Mouse (Mus musculus): Measurements from ENCODE around the gene Isx.

Isx gene

GRCm38 (mm10) chr8:74872940-74873339, at the start of gene Isx:
Gene Isx, plus strand, starts transcription at chr8:74873173.
- in situ Hi-C loops (cut with MboI, MseI): no loop called here

- in situ Hi-C loops (cut with MboI, MseI): no loop called here
These were observed 45.3 kb upstream of the Isx start for GRCm38 (mm10) chr8:74827689-74828088.

- in situ Hi-C loops (cut with MboI, MseI): no loop called here
These were observed 41.7 kb upstream of the Isx start for GRCm38 (mm10) chr8:74831322-74831721.

- in situ Hi-C loops (cut with MboI, MseI): no loop called here
These were observed 38.7 kb upstream of the Isx start for GRCm38 (mm10) chr8:74834246-74834645.

- in situ Hi-C loops (cut with MboI, MseI): no loop called here
These were observed 25.5 kb upstream of the Isx start for GRCm38 (mm10) chr8:74847376-74848048.

- in situ Hi-C loops (cut with MboI, MseI): no loop called here
These were observed 24.3 kb upstream of the Isx start for GRCm38 (mm10) chr8:74848707-74849106.

- in situ Hi-C loops (cut with MboI, MseI): no loop called here
These were observed 22.0 kb upstream of the Isx start for GRCm38 (mm10) chr8:74850971-74851370.

GRCm38 (mm10) chr8:74851837-74852236, 21.1 kb upstream of the Isx start:
- in situ Hi-C loops (cut with MboI, MseI): no loop called here

GRCm38 (mm10) chr8:74853488-74853887, 19.5 kb upstream of the Isx start:
- in situ Hi-C loops (cut with MboI, MseI): no loop called here

- in situ Hi-C loops (cut with MboI, MseI): no loop called here
These were observed 18.2 kb upstream of the Isx start for GRCm38 (mm10) chr8:74854786-74855185.

- in situ Hi-C loops (cut with MboI, MseI): no loop called here
These were observed 17.6 kb upstream of the Isx start for GRCm38 (mm10) chr8:74855341-74855740.

GRCm38 (mm10) chr8:74859241-74859640, 13.7 kb upstream of the Isx start:
- in situ Hi-C loops (cut with MboI, MseI): no loop called here

- in situ Hi-C loops (cut with MboI, MseI): no loop called here
These were observed 12.5 kb upstream of the Isx start for GRCm38 (mm10) chr8:74860449-74860848.

- in situ Hi-C loops (cut with MboI, MseI): no loop called here
These were observed 10.4 kb upstream of the Isx start for GRCm38 (mm10) chr8:74862598-74862997.

- in situ Hi-C loops (cut with MboI, MseI): no loop called here
These were observed 2.5 kb upstream of the Isx start for GRCm38 (mm10) chr8:74870346-74870949.

GRCm38 (mm10) chr8:74871686-74872085, 1.3 kb upstream of the Isx start:
- in situ Hi-C loops (cut with MboI, MseI): no loop called here

- in situ Hi-C loops (cut with MboI, MseI): no loop called here
These were observed 686 bp upstream of the Isx start for GRCm38 (mm10) chr8:74872151-74872823.

- in situ Hi-C loops (cut with MboI, MseI): no loop called here
These were observed 1.6 kb downstream of the Isx start for GRCm38 (mm10) chr8:74874565-74874964.

- in situ Hi-C loops (cut with MboI, MseI): no loop called here
These were observed 5.7 kb downstream of the Isx start for GRCm38 (mm10) chr8:74878637-74879036.

GRCm38 (mm10) chr8:74888763-74889162, 15.8 kb downstream of the Isx start:
- in situ Hi-C loops (cut with MboI, MseI): no loop called here

- in situ Hi-C loops (cut with MboI, MseI): no loop called here
These were observed 18.1 kb downstream of the Isx start for GRCm38 (mm10) chr8:74891030-74891429.

- in situ Hi-C loops (cut with MboI, MseI): no loop called here
These were observed 23.3 kb downstream of the Isx start for GRCm38 (mm10) chr8:74896302-74896701.

- in situ Hi-C loops (cut with MboI, MseI): no loop called here
These were observed 24.3 kb downstream of the Isx start for GRCm38 (mm10) chr8:74897315-74897714.
